Mouse (Mus musculus): Measurements from ENCODE around the gene Cyb561d2.

- no peak for TF ChIP-seq POLR2A (IDR thresholded peaks at IDR 0.05; ENCODE audit: low read depth, low read length)
- no peak for TF ChIP-seq CTCF (conservative IDR thresholded peaks at IDR 0.05; ENCODE audit: insufficient read depth, insufficient read length, low read depth, low read length)
Measured at GRCm38 (mm10) chr9:107502131-107502846, 39.7 kb downstream of the Cyb561d2 start.
